Mouse (Mus musculus): ENCODE measurements at regions not wholly inside any gene's neighbourhood (a gene's known extent, or its start where the extent isn't known, plus 50 kb on each side); places are given as distances from the start of the nearest gene placed in this dataset.

GRCm38 (mm10) chr5:105974576-105975177 lies 98.3 kb downstream of the Zfp326 start:
- TF ChIP-seq CTCF (conservative IDR thresholded peaks at IDR 0.05; ENCODE audit: low read length): no peak
- TF ChIP-seq POU5F1 (IDR thresholded peaks at IDR 0.05; ENCODE audit: borderline replicate concordance, low read length): no peak
- TF ChIP-seq NANOG (IDR thresholded peaks at IDR 0.05; ENCODE audit: borderline replicate concordance, low read length): no peak
